Mouse (Mus musculus): Measurements from ENCODE around the gene Hypk. TPM values are rescaled to one million over a fixed set of nuclear protein-coding genes. Genes with fewer than 3 reads are reported as not detected.

Gene Hypk
- polyA plus RNA-seq, 1 experiment = 26.4 TPM

DNA sequence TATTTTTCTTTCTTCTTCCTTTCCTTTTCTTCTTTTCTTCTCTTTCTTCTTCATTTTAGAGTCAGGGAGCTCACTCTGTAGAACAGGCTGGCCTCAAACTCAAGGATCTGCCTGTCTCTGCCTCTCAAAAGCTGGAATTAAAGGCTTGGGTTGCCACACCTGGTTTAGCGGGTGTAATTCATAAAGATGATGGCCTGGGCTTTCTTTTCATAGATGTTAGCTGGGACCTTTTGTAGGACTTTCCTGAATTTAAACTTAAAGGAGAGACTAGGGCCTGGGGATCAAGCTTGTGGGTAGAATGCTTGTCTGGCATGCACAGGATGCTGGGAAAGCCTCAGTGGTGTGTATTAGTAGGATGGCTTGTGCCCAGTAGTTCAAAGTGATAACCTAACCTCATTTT lies 8.9 kb upstream of the Hypk start, which contains the start of gene Ell3:
Ell3 (minus strand) TSS at position 101 of the 400 bp plus-strand sequence.
- no peak within 1 kb of the TSS for H3K4me3 ChIP-seq
- H3ac ChIP-seq (ENCODE audit: control insufficient read depth, insufficient read length) = no peak within 1 kb of the TSS
- TF ChIP-seq MAX (IDR thresholded peaks at IDR 0.05; ENCODE audit: low read depth) = no peak
- TF ChIP-seq E2F4 (IDR thresholded peaks at IDR 0.05; ENCODE audit: insufficient read depth) = no peak
- no peak for TF ChIP-seq TCF12 (IDR thresholded peaks at IDR 0.05; ENCODE audit: insufficient read depth, poor library complexity, severe bottlenecking)
- TF ChIP-seq REST (IDR thresholded peaks at IDR 0.05; ENCODE audit: insufficient read depth, insufficient read length) = no peak
- TF ChIP-seq TCF3 (IDR thresholded peaks at IDR 0.05; ENCODE audit: insufficient read length, low read depth) = no peak
- TF ChIP-seq MYOG (IDR thresholded peaks at IDR 0.05; ENCODE audit: control insufficient read depth in 1 of 3, insufficient read depth in 1 of 3, insufficient read length in 2 of 3, low read depth in 2 of 3) = no peak
- TF ChIP-seq MYOD1 (IDR thresholded peaks at IDR 0.05; ENCODE audit: control insufficient read depth in 1 of 3, insufficient read length in 2 of 3, low read depth in 2 of 3) = no peak
- no peak for TF ChIP-seq POLR2A (IDR thresholded peaks at IDR 0.05; ENCODE audit: insufficient read length, low read depth)
- no peak for TF ChIP-seq SRF (IDR thresholded peaks at IDR 0.05; ENCODE audit: control insufficient read depth, insufficient read length, low read depth)
- TF ChIP-seq USF1 (IDR thresholded peaks at IDR 0.05; ENCODE audit: low read depth) = no peak
- TF ChIP-seq POLR2AphosphoS2 (IDR thresholded peaks at IDR 0.05; ENCODE audit: insufficient read length, low read depth) = no peak
- no peak for TF ChIP-seq CEBPB (IDR thresholded peaks at IDR 0.05; ENCODE audit: insufficient read depth, poor library complexity, severe bottlenecking)

DNA sequence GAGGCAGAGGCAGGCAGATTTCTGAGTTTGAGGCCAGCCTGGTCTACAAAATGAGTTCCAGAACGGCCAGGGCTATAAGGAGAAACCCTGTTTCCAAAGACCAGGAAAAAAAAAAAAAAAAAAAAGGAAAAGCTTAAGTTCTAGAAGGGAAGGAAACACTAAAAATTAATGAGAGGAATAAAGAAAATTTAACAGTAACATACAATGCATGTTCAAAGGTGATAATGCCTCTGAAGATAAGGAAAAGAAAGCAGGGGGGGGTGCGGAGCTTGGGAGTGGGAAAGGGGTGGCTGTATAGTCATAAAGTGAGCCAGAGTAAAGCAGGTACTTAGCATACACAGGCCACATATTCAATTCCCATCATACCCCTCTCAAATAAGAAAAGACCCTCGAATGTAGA lies 8.0 kb upstream of the Hypk start:
- Histone ChIP-seq H3K36me3 (ENCODE audit: control insufficient read depth, insufficient read depth) (no peaks in the 10 kb centered on the region), H3K79me2 (ENCODE audit: control insufficient read depth, insufficient read depth) (peaks cover 4% of the 10 kb centered on the region), H3K27me3 (ENCODE audit: control insufficient read depth, insufficient read depth, insufficient read length) (no peaks in the 10 kb centered on the region), H3K4me2 (ENCODE audit: low read depth) (no peak overlapping the region), H3ac (ENCODE audit: control insufficient read depth, insufficient read length) (no peak overlapping the region), H3K4me3 (no peak overlapping the region)
- TF ChIP-seq MYOD1 (IDR thresholded peaks at IDR 0.05; ENCODE audit: control insufficient read depth in 1 of 3, insufficient read length in 2 of 3, low read depth in 2 of 3) (no peak), E2F4 (IDR thresholded peaks at IDR 0.05; ENCODE audit: insufficient read depth) (no peak), POLR2AphosphoS2 (IDR thresholded peaks at IDR 0.05; ENCODE audit: insufficient read length, low read depth) (no peak), MAX (IDR thresholded peaks at IDR 0.05; ENCODE audit: low read depth) (no peak), TCF12 (IDR thresholded peaks at IDR 0.05; ENCODE audit: insufficient read depth, poor library complexity, severe bottlenecking) (no peak), REST (IDR thresholded peaks at IDR 0.05; ENCODE audit: insufficient read depth, insufficient read length) (no peak), MYOG (IDR thresholded peaks at IDR 0.05; ENCODE audit: control insufficient read depth in 1 of 3, insufficient read depth in 1 of 3, insufficient read length in 2 of 3, low read depth in 2 of 3) (no peak), TCF3 (IDR thresholded peaks at IDR 0.05; ENCODE audit: insufficient read length, low read depth) (no peak), POLR2A (IDR thresholded peaks at IDR 0.05; ENCODE audit: insufficient read length, low read depth) (no peak), CEBPB (IDR thresholded peaks at IDR 0.05; ENCODE audit: insufficient read depth, poor library complexity, severe bottlenecking) (no peak), USF1 (IDR thresholded peaks at IDR 0.05; ENCODE audit: low read depth) (no peak)

More for the DNA sequence above, 8.9 kb upstream of the Hypk start, which contains the start of gene Ell3:
- H3K4me2 ChIP-seq (ENCODE audit: low read depth) = no peak within 1 kb of the TSS
- H3K36me3 ChIP-seq (ENCODE audit: control insufficient read depth, insufficient read depth) = no peaks in the 10 kb centered on the region
- H3K79me2 ChIP-seq (ENCODE audit: control insufficient read depth, insufficient read depth) = no peaks in the 10 kb centered on the region
- no peaks in the 10 kb centered on the region for H3K27me3 ChIP-seq (ENCODE audit: control insufficient read depth, insufficient read depth, insufficient read length)

DNA sequence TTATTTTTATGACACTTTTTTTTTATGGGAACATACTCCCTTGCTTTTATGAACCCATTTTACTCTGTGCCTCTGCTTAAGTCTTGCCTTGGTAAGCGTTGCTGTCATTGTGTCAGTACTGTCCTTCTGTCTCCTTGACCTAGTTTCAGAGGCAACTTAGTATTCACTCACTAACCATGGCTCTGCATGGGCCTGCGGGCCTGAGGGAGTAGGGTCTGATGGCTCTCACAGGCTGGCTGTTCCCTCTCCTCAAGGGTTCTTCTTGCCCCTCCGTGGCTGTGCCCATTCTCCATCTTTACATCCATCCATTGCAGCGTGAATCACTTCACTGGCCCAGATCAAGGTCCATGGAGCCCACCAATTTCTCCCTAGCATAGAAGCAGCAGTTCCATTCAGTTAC lies 6.6 kb upstream of the Hypk start:
- TF ChIP-seq POLR2AphosphoS2 (IDR thresholded peaks at IDR 0.05; ENCODE audit: insufficient read length, low read depth) (no peak), MAX (IDR thresholded peaks at IDR 0.05; ENCODE audit: low read depth) (no peak), POLR2A (IDR thresholded peaks at IDR 0.05; ENCODE audit: insufficient read length, low read depth) (no peak), TCF12 (IDR thresholded peaks at IDR 0.05; ENCODE audit: insufficient read depth, poor library complexity, severe bottlenecking) (no peak), USF1 (IDR thresholded peaks at IDR 0.05; ENCODE audit: low read depth) (no peak), E2F4 (IDR thresholded peaks at IDR 0.05; ENCODE audit: insufficient read depth) (no peak), MYOD1 (IDR thresholded peaks at IDR 0.05; ENCODE audit: control insufficient read depth in 1 of 3, insufficient read length in 2 of 3, low read depth in 2 of 3) (no peak)
- Histone ChIP-seq H3K27me3 (ENCODE audit: control insufficient read depth, insufficient read depth, insufficient read length) (no peaks in the 10 kb centered on the region), H3K4me2 (ENCODE audit: low read depth) (peak overlapping the region; percentile 95), H3K79me2 (ENCODE audit: control insufficient read depth, insufficient read depth) (peaks cover 18% of the 10 kb centered on the region), H3K4me3 (no peak overlapping the region), H3ac (ENCODE audit: control insufficient read depth, insufficient read length) (no peak overlapping the region), H3K36me3 (ENCODE audit: control insufficient read depth, insufficient read depth) (peaks cover 4% of the 10 kb centered on the region)

DNA sequence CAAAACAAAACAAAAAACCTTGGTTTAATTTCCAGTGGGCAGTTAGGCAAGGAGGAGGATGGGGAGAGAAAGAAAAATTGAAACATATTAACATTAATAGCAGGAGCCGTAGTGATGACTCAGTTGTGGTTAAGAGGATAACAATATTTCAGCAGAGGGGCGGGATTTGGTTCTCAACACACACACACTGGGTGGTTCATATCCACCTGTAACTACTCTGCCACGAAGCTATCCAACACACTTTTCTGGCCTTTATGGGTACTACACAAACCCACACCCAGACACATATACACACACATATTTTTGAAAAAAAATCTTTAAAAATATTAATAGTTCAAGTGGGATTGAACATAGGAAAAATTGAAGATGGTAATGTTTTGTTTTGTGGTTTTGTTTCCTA lies 6.1 kb upstream of the Hypk start:
- Histone ChIP-seq H3K4me3 (no peak overlapping the region), H3K4me2 (ENCODE audit: low read depth) (peak overlapping the region; percentile 95), H3K27me3 (ENCODE audit: control insufficient read depth, insufficient read depth, insufficient read length) (no peaks in the 10 kb centered on the region), H3K79me2 (ENCODE audit: control insufficient read depth, insufficient read depth) (peaks cover 22% of the 10 kb centered on the region), H3ac (ENCODE audit: control insufficient read depth, insufficient read length) (no peak overlapping the region), H3K36me3 (ENCODE audit: control insufficient read depth, insufficient read depth) (peaks cover 7% of the 10 kb centered on the region)
- no peak for TF ChIP-seq MYOG (IDR thresholded peaks at IDR 0.05; ENCODE audit: control insufficient read depth in 1 of 3, insufficient read depth in 1 of 3, insufficient read length in 2 of 3, low read depth in 2 of 3)
- TF ChIP-seq TCF3 (IDR thresholded peaks at IDR 0.05; ENCODE audit: insufficient read length, low read depth) = no peak
- TF ChIP-seq CEBPB (IDR thresholded peaks at IDR 0.05; ENCODE audit: insufficient read depth, poor library complexity, severe bottlenecking) = no peak
- no peak for TF ChIP-seq REST (IDR thresholded peaks at IDR 0.05; ENCODE audit: insufficient read depth, insufficient read length)
- TF ChIP-seq MAX (IDR thresholded peaks at IDR 0.05; ENCODE audit: low read depth) = no peak
- TF ChIP-seq SRF (IDR thresholded peaks at IDR 0.05; ENCODE audit: control insufficient read depth, insufficient read length, low read depth) = no peak
- TF ChIP-seq POLR2AphosphoS2 (IDR thresholded peaks at IDR 0.05; ENCODE audit: insufficient read length, low read depth) = no peak
- TF ChIP-seq TCF12 (IDR thresholded peaks at IDR 0.05; ENCODE audit: insufficient read depth, poor library complexity, severe bottlenecking) = no peak
- TF ChIP-seq USF1 (IDR thresholded peaks at IDR 0.05; ENCODE audit: low read depth) = no peak
- no peak for TF ChIP-seq E2F4 (IDR thresholded peaks at IDR 0.05; ENCODE audit: insufficient read depth)
- TF ChIP-seq MYOD1 (IDR thresholded peaks at IDR 0.05; ENCODE audit: control insufficient read depth in 1 of 3, insufficient read length in 2 of 3, low read depth in 2 of 3) = no peak
- no peak for TF ChIP-seq POLR2A (IDR thresholded peaks at IDR 0.05; ENCODE audit: insufficient read length, low read depth)

All from myocyte (in vitro differentiated cells).